Mouse (Mus musculus) erythroblast, embryonic 14.5 days (primary cell): ENCODE measurements at regions not wholly inside any gene's neighbourhood (a gene's known extent, or its start where the extent isn't known, plus 50 kb on each side); places are given as distances from the start of the nearest gene placed in this dataset.

Experiments used
- H3K27me3 ChIP-seq: 2 replicates; pipeline ENCODE4 v1.6.1; 2012; ENCODE audit warnings: inconsistent platforms; ENCODE audit not compliant: control insufficient read depth
- H3K36me3 ChIP-seq: 2 replicates; pipeline ENCODE4 v1.6.1; 2012; ENCODE audit warnings: mild to moderate bottlenecking, inconsistent platforms; ENCODE audit not compliant: control insufficient read depth
- H3K4me1 ChIP-seq: 2 replicates; pipeline ENCODE4 v1.6.1; 2012; ENCODE audit warnings: inconsistent platforms; ENCODE audit not compliant: control insufficient read depth
- H3K4me3 ChIP-seq: replicated peaks from 2 replicates; pipeline ENCODE3; 2012; ENCODE audit warnings: moderate library complexity, mild to moderate bottlenecking, inconsistent platforms
- H3K9me3 ChIP-seq: 2 replicates; pipeline ENCODE4 v1.6.1; 2012; ENCODE audit warnings: low read length, inconsistent platforms, mixed read lengths; ENCODE audit not compliant: control insufficient read depth
- GATA1 ChIP-seq: IDR thresholded peaks from 2 replicates; pipeline ENCODE4 v1.6.1; 2012; ENCODE audit warnings: low read length, inconsistent platforms, mixed read lengths
- TAL1 ChIP-seq: IDR thresholded peaks from 3 replicates; pipeline ENCODE4 v1.6.1; 2012; ENCODE audit warnings: low read length, inconsistent platforms, mixed read lengths

DNA sequence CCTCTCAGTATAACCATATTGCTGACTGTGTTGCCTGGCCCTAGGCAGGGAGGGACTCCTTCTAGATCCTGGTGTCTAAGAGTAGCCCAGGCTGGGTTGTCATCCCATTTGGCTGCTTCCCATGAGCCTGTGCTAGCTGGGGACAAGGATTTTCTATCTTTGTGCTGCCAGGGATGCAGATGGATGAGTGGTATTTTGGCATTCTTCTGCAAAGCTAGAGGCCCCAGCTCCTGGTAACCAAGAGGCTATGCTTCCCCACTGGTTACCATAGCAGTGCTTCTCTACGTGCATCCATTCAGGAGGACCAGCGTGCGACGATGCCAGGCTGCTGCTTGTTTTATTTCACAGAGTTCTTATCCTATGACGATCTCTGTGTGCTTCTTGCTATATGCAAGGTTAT is 658.0 kb downstream of the Rnf144a start:
- TF ChIP-seq TAL1: no peak
- TF ChIP-seq GATA1: no peak
- no peaks in the 10 kb centered on the region for H3K9me3 ChIP-seq
- H3K4me1 ChIP-seq: no peaks in the 10 kb centered on the region
- H3K36me3 ChIP-seq: no peaks in the 10 kb centered on the region
- H3K27me3 ChIP-seq: no peaks in the 10 kb centered on the region
- no peak overlapping the region for H3K4me3 ChIP-seq

DNA sequence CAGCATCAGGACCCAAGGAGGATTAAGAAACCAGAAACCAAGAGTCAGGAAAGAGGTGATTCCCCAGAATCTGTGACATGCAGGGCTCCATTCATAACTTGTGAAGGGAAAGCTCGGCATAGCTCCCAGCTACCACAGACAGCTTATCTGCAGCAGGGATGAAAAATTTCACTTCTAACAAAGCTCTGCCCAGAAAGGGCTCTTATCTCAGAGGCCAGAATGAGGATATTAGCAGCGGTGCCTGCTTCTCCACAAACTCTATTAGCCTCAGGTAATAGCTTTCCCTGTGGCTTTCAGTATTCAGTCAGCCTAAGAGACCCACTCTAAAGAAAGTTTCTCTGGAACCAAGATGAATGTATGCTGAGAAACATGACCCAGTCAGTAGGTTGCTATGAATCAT is 636.9 kb upstream of the Id2 start:
- Histone ChIP-seq H3K36me3 (no peaks in the 10 kb centered on the region), H3K9me3 (no peaks in the 10 kb centered on the region), H3K4me1 (no peaks in the 10 kb centered on the region), H3K27me3 (no peaks in the 10 kb centered on the region), H3K4me3 (no peak overlapping the region)
- TF ChIP-seq TAL1: no peak
- no peak for TF ChIP-seq GATA1

DNA sequence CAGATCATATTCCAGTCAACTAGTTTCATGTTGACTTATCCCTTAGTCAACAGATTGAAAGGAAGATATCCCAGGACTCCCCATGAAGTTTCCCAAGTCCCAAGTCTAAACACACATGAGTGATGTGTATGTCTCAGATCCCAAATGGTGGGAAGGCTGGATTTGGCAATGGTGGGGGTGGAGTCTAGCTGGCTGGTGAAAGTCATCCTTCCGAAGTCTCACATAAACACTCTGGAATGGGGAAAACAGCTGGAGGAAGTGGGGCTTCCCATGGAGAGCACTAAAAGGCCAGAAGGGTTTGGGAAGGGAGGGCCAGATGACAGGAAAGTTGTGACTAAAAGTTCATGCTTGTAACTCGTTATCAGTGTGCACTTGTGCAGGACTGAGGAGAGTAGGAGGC is 628.8 kb upstream of the Id2 start:
- TF ChIP-seq GATA1: no peak
- TF ChIP-seq TAL1: no peak
- H3K36me3 ChIP-seq: no peaks in the 10 kb centered on the region
- no peaks in the 10 kb centered on the region for H3K27me3 ChIP-seq
- H3K9me3 ChIP-seq: no peaks in the 10 kb centered on the region
- H3K4me1 ChIP-seq: no peaks in the 10 kb centered on the region
- no peak overlapping the region for H3K4me3 ChIP-seq

DNA sequence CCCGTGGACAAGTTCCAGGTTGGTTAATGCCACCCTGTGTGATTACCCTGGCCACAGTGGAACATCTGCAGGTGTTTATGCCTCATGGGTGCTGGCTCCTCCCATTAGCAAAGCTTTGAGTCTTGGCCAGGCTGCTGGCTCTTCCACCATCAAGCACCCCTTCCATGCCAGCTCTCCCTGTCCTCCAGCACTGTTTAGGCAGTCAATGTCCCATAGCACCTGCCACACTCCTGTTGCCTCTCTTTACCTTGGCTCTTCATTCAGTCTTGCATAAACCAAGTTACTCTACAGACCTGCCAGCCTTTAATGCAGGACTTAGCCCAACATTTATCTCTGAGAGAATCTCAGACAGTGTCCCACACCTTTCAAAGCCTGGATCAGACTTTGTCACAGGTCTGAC is 614.2 kb upstream of the Id2 start:
- Histone ChIP-seq H3K27me3 (no peaks in the 10 kb centered on the region), H3K4me3 (no peak overlapping the region), H3K36me3 (no peaks in the 10 kb centered on the region), H3K4me1 (no peaks in the 10 kb centered on the region), H3K9me3 (no peaks in the 10 kb centered on the region)
- no peak for TF ChIP-seq TAL1
- no peak for TF ChIP-seq GATA1

DNA sequence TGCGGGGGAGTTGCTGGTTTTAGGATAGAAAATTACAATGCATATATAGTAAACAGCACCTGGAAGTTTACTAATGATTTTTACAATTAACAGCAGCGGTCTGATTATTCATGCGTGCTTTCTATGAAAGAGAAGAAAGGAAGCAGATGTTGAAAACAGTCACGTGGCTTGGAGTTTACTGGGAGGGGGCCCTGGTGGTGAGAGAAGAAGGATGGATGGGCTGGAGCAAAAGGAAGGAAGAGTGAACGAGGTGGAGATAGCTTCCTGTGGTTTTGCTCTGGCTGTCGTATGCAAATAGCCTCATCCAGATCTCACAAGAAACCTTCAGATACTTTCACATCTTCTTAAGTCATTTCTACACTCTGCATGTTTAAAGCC is 606.1 kb upstream of the Id2 start:
- no peaks in the 10 kb centered on the region; the same call in 1 of the 2 replicates for H3K27me3 ChIP-seq
- no peak for TF ChIP-seq GATA1
- H3K4me1 ChIP-seq: no peaks in the 10 kb centered on the region
- no peaks in the 10 kb centered on the region for H3K9me3 ChIP-seq
- H3K4me3 ChIP-seq: no peak overlapping the region
- H3K36me3 ChIP-seq: no peaks in the 10 kb centered on the region

DNA sequence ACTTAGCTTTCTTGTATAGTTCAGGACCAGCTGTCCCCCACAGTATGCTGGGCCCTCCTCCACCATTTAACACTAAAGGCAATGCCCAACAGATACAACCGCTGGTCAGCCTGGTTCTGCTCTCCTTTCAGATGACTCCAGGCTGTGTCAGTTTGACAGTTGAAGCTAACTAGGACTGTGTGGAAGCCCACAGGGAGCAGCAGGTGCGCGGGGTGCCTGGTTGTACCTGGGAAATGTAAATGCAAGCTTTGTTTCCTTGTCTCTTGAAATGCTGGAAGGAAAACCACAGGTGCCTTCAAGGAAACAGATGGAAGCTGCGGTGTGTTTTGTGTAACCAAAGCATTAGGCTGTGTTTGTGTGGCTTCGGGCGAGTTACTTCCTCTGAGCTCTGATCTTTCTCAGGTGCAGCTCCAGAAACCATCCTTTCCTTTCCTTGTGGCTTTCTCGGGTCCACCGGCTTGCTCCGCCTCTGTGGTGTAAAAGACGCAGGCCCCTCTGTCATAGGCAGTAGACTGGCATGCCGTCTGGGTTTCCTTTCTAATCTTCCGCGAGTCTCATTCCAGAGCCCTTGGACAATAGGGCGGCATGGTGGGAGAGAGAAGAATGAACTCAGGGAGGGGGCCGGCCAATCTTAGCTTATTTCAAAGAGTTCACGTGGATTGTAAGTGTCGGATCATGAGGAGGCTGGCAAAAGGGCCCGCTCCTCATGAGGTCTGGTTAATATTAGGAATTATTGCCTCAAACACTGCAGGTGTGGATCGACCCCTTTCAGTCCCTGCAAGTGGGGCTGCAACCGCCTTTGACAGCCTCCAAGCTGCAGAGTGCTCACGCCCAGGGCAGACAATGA is 605.5 kb upstream of the Id2 start:
- H3K4me3 ChIP-seq: no peak overlapping the region
- no peaks in the 10 kb centered on the region for H3K36me3 ChIP-seq
- no peak for TF ChIP-seq TAL1
- TF ChIP-seq GATA1: no peak

DNA sequence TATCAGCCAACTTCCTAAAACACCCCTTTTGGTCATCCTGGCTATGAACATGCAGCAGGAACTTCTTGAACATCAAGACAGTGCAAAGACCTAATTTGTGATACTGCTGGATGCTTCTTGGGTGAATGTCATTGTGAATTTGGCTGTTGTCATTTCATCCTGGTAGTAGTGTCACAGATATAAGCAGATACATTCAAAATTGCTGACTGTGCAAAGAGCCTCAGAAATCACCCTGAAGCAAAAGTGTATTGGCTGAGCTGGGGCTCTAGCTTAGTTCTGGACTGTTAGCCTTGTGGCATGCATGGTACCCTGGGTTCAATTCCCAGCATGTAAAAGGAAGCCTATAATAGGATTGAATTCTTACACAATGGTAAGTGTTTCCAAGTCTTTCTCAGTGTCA is 590.1 kb upstream of the Id2 start:
- Histone ChIP-seq H3K4me1 (no peaks in the 10 kb centered on the region), H3K27me3 (no peaks in the 10 kb centered on the region), H3K4me3 (no peak overlapping the region), H3K9me3 (no peaks in the 10 kb centered on the region), H3K36me3 (no peaks in the 10 kb centered on the region)
- no peak for TF ChIP-seq GATA1
- no peak for TF ChIP-seq TAL1

More for the DNA sequence above, 605.5 kb upstream of the Id2 start:
- Histone ChIP-seq H3K9me3 (no peaks in the 10 kb centered on the region), H3K27me3 (no peaks in the 10 kb centered on the region; the same call in 1 of the 2 replicates), H3K4me1 (no peaks in the 10 kb centered on the region)

DNA sequence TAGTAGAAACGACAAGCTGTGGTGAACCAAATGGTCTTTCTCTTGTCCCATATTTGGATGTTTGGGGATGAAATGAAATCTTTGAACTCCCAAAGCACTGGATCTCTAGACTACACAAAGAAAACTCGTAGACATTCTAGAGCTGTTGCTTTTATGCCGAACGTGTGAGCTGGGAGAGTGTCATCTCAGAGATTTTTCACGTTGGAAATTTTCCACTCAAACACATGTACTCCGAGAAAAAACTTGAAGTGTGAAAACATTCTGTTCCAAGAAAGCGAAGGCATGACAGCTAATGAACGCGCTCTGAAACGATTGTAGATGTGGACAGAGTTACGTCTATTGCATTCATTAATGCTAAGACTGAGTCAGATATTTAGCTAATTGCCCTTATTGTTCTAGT is 579.7 kb upstream of the Id2 start:
- no peak for TF ChIP-seq GATA1
- TF ChIP-seq TAL1: no peak
- no peaks in the 10 kb centered on the region for H3K27me3 ChIP-seq
- H3K4me1 ChIP-seq: no peaks in the 10 kb centered on the region
- no peak overlapping the region for H3K4me3 ChIP-seq
- H3K36me3 ChIP-seq: no peaks in the 10 kb centered on the region
- no peaks in the 10 kb centered on the region for H3K9me3 ChIP-seq

DNA sequence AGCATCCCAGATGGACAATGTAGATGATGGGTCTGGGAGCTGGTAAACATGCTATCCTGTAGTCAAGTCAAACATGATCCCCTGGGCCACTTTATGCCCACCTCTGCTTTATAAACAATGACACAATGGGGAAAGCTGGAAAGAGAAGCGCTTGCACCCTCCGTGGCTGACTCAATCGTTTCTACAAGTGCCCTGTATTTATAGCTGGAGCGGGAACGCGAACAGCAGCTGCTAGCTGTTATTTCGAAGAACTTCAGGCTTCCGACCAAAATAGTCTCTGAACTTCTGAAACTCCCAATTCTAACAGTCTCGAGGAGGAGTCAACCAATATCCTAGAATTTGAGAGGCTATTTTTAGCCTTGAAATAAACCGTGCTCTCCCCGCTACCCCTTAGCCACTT is 571.4 kb upstream of the Id2 start:
- Histone ChIP-seq H3K36me3 (no peaks in the 10 kb centered on the region), H3K9me3 (no peaks in the 10 kb centered on the region), H3K4me3 (no peak overlapping the region), H3K27me3 (no peaks in the 10 kb centered on the region), H3K4me1 (no peaks in the 10 kb centered on the region)
- TF ChIP-seq TAL1 (no peak), GATA1 (no peak)

DNA sequence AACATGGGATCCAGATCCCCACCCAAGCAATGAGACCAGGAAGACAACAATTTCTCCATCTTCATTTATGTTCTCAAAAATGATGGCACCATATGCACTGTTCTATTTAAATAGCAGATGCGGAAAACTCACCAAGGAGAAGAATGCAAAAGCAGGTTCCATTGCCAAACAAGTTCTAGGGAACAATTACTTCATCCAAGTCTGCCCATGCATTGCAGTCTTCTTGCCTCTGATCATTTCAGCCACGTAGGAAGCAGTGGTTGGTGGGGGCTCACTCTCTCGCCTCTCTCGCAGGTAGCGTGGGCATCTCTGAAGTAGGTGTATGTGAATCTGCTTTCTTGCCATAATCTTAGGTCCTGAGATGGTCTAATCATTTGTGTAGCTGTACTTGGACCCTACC is 557.5 kb upstream of the Id2 start:
- H3K4me1 ChIP-seq: no peaks in the 10 kb centered on the region
- no peak overlapping the region for H3K4me3 ChIP-seq
- H3K27me3 ChIP-seq: no peaks in the 10 kb centered on the region
- no peaks in the 10 kb centered on the region for H3K36me3 ChIP-seq
- no peaks in the 10 kb centered on the region for H3K9me3 ChIP-seq
- no peak for TF ChIP-seq GATA1
- TF ChIP-seq TAL1: no peak
